Mouse (Mus musculus) spleen, postnatal 36 days (tissue): ENCODE results near the gene Phlda3.
A peak's percentile ranks its signal among the peaks of the same experiment; 100 is the strongest.

Experiments used
- DNase-seq, 2 experiments: peaks; one replicate each; pipeline ENCODE4 v3.0.0; 2022; ENCODE audit warnings: low spot score in 2 of 2, mixed read lengths in 1 of 2

Gene Phlda3

GRCm38 (mm10) chr1:135793370-135794215, 27.7 kb downstream of the Phlda3 start:
- peak; percentile 12 to 22 for DNase-seq

- DNase-seq = no peak
These were observed 28.6 kb downstream of the Phlda3 start for GRCm38 (mm10) chr1:135794216-135795134.

GRCm38 (mm10) chr1:135798492-135798891, 32.6 kb downstream of the Phlda3 start:
- DNase-seq = no peak

GRCm38 (mm10) chr1:135799109-135799627, 33.2 kb downstream of the Phlda3 start:
- no peak for DNase-seq

GRCm38 (mm10) chr1:135800192-135800950, 34.5 kb downstream of the Phlda3 start:
- no peak for DNase-seq

- peak in 1 of 2 experiments; percentile 8 for DNase-seq
These were observed 41.6 kb downstream of the Phlda3 start for GRCm38 (mm10) chr1:135807546-135807945.

DNA sequence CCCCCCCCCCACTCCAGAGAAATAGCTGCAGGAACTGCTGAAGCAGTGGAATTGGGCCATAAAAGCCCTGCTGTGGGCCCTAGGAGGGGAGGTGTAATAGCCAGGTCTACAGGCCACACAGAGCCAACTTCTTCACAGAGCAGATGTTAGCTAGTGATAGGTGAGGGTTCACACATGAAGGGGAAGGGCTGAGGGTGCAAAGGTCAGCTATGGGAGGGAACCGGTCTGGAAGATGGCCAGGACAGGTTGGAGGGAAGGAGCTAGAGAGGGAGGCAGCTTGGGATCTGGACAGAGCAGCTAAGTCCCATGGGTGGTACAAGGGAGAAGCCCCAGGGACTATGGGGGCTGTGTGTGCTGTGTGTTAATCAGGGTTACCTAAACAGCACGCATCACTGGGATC, 44.3 kb downstream of the Phlda3 start:
- DNase-seq = no peak

DNA sequence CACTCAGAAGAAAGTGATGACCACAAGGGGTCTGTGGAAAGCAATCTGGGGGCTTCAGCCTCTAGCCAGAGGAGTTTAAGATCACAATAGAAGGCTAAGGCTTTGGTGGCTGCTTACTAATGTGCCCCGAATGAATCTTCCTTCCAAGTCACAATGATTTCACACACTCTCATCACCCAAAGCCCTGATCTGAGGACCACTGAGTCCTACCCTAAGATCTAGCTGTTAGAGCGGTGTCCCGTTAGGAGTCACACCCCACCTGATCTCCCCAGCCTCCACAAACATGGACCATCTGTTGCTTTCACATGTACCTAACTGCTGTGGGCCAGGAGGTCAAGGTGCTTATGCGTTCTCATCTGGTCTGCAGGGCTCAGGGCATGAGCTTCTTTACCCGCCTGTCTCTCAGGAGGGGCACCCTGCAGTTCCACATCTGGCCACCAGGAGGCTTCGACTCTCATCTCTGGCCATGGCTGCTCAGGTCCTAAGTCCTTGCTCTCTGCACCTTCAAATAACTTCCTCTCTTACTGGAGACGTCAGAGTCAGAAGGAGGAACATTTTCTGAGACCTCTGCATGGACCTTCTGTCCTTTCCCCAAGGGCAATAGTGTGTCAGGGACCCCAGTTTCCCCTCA, 45.2 kb downstream of the Phlda3 start:
- DNase-seq = peak; percentile 62 to 65

DNA sequence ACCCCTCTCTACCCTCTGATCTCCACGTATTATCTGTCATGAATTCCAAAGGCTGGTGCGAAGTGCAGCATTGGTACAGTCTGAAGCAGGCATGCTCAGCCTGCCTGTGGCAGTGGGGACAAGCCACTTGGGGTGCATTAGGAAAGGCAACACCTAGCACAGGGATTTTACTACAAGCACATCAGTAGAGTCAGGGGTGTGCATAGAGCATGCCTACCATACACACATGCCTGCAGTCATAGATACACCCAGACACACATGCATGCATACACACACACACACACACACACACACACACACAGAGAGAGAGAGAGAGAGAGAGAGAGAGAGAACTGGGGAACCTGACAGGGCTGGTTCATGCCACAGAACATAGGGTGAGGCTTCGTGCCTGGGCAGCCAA, 46.3 kb downstream of the Phlda3 start:
- no peak for DNase-seq

DNA sequence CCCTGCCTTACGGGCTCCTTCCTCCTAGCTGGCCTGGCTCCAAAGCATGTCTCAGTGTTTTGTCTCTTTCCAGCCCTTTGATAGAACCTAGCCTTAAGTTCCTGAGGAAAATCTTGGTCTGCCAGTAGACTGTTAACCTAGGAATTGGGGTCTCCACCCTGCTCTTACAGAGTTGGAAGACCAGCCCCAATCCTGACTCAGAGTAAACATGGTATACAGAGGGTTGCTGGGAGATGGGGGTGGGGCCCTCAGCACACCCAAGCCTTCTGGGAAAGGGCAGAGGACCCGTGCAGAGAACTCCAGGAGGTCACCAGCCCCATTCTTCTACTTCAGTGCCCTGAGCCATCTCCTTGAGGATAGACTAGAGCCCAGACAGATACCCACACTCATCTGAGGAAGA, 46.7 kb downstream of the Phlda3 start:
- no peak for DNase-seq

DNA sequence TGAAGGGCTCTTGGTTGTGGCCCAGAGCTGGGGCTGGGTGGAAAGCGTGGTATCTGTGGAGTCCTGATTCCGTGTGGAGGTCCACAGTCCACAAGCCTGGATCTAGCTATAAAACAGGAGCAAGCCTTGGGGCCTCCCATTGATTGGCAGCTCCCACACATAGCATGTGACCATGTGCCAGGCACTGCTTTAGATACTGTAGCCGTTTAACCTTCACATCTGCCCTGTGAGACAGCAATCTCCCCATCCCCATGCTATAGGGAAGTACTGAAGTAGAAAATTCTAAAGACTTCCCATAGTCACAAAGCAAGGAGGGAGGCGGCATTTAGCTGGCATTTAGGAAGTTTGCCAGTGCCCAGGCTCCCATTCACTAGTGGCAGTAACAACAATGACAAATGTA, 47.2 kb downstream of the Phlda3 start:
- no peak for DNase-seq

GRCm38 (mm10) chr1:135813687-135814395, 47.9 kb downstream of the Phlda3 start:
- no peak for DNase-seq

DNA sequence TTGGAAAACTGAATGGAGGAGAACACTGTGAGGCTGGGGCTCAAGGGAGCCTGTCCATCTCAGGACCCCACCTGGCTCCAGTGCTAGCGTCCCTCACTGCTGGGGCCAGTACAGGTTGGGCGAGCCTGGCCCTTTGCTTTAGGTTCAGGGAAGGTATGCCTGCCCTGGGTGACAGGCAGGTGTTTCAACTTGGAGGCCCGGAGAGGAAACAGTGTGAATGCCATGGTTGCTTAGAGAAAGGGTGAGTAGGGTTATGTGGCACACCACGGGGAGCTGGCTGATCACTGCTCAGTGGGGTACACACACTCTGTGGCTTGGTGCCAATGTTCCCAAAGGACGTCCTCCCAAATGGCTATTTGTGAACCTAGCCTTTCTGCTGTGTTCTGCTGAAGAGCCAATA, 48.6 kb downstream of the Phlda3 start:
- no peak for DNase-seq

DNA sequence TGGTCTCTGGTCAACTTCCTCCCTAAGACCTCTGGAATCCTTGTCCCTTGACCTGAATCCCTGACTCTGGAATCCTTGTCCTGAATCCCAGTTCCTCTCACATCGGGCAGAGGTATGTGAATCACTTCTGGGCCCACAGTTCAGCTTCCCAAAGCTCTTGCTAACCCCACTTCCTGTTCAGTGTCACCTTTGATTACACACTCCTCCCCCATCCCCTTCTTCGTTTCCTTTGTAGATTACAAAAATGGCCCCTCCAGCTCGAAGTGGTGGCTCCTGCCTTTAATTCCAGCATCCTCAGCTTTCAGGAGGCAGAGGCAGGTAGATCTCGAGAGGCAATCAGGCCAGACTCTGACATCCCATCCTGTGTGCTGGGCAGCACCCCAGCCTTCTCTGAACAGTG, 51.7 kb downstream of the Phlda3 start:
- DNase-seq = no peak

- no peak for DNase-seq
These were observed 52.7 kb downstream of the Phlda3 start, which contains the start of gene Lad1 for GRCm38 (mm10) chr1:135818481-135819086. Gene Lad1, plus strand, starts transcription at chr1:135818598.
